Mouse (Mus musculus) heart, postnatal 0 days (tissue): ENCODE results near the gene Ccnd3. TPM values are rescaled to one million over a fixed set of nuclear protein-coding genes. Genes with fewer than 3 reads are reported as not detected.

Experiments
- ATAC-seq: fragments of 200-750 bp; cut with Nextera tagmentation; 2 replicates; pipeline ENCODE4 v1.8.0; 2017; ENCODE audit warnings: low read depth, moderate number of reproducible peaks, moderate library complexity; ENCODE audit not compliant: insufficient read depth
- DNase-seq: peaks from one replicate; pipeline ENCODE4 v3.0.0-alpha.2; 2016; ENCODE audit warnings: low spot score
- H3K27ac ChIP-seq: fragments of 300-500 bp; sonication (generic); 2 replicates; pipeline ENCODE4 v1.5.1; 2014; ENCODE audit warnings: low read depth, mild to moderate bottlenecking
- H3K27me3 ChIP-seq: fragments of 300-500 bp; sonication (generic); 2 replicates; pipeline ENCODE4 v1.6.1; 2014; ENCODE audit warnings: low read length, mixed read lengths; ENCODE audit not compliant: control insufficient read depth, insufficient read depth
- H3K36me3 ChIP-seq: fragments of 300-500 bp; sonication (generic); replicated peaks from 2 replicates; pipeline ENCODE4 v1.6.1; 2014; ENCODE audit warnings: low read length, mixed read lengths; ENCODE audit not compliant: control insufficient read depth, insufficient read depth
- H3K4me1 ChIP-seq: fragments of 300-500 bp; sonication (generic); 2 replicates; pipeline ENCODE4 v1.6.1; 2014; ENCODE audit warnings: antibody characterized with exemption; ENCODE audit not compliant: control insufficient read depth, insufficient read depth
- H3K4me2 ChIP-seq: fragments of 300-500 bp; sonication (generic); 2 replicates; pipeline ENCODE4 v1.6.1; 2014; ENCODE audit warnings: low read depth, mild to moderate bottlenecking, low read length, moderate library complexity
- H3K4me3 ChIP-seq: fragments of 300-500 bp; sonication (generic); 2 replicates; pipeline ENCODE4 v1.5.1; 2014; ENCODE audit warnings: low read depth, low read length
- H3K9ac ChIP-seq: fragments of 300-500 bp; sonication (generic); replicated peaks from 2 replicates; pipeline ENCODE4 v1.6.1; 2014; ENCODE audit warnings: low read depth, low read length, mixed read lengths
- H3K9me3 ChIP-seq: fragments of 300-500 bp; sonication (generic); replicated peaks from 2 replicates; pipeline ENCODE4 v1.6.1; 2016; ENCODE audit warnings: low read length; ENCODE audit not compliant: control insufficient read depth
- CTCF ChIP-seq: IDR thresholded peaks from 2 replicates; pipeline ENCODE4 v1.5.1; 2016; ENCODE audit warnings: antibody characterized with exemption, control low read depth, low read depth
- EP300 ChIP-seq: IDR thresholded peaks from 2 replicates; pipeline ENCODE4 v1.6.1; 2016; ENCODE audit warnings: antibody characterized with exemption, low read depth
- WGBS: fragments of 180-500 bp; shearing (Covaris S2); extraction: QIAGEN DNeasy Blood & Tissue Kit; methylation state at CpG from one replicate; pipeline ENCODE4 v1.1.7; 2014; 5-methylcytosine and 5-hydroxymethylcytosine counted together
- polyA plus RNA-seq: library from polyadenylated mRNA; unstranded; fragments of >200 nt; fragmentation: Nextera tagmentation; extraction: Ambion mirVana; gene quantifications from 2 replicates; pipeline ENCODE4 v1.2.1, GENCODE M21; 2015
- total RNA-seq: library from RNA; depleted of rRNA; stranded (reverse); fragments of >200 nt; gene quantifications from 2 replicates; pipeline ENCODE4 v1.2.3, GENCODE M21; 2014; ENCODE audit warnings: low replicate concordance

The Ccnd3 gene
- total and polyA plus RNA-seq, 2 experiments from 2014 or later: 180 to 231 TPM

DNA sequence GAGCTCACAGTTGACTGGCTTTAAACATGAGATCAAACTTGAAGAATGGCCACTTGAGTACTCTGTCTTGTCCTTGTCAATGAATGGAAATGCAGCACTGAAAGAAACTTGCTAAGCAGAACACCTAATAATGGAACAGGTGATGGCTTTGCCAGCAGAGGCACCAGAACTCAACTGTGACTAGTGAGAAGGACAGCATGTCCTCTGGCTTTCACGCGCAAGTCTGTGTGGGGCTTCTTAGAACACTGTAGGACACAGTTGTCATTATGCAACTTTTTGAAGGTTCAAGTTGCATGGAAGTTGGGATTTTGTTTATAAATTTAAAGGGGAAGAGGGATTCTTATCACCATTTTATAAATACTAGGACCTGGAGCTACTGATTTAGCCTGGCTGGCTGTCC is 120.2 kb downstream of the Ccnd3 start:
- no peak for TF ChIP-seq EP300
- no peak for TF ChIP-seq CTCF
- ATAC-seq: no peak
- Histone ChIP-seq H3K4me1 (peaks cover 3% of the 10 kb centered on the region; the same call in 1 of the 2 replicates), H3K36me3 (peaks cover 46% of the 10 kb centered on the region), H3K4me3 (no peak overlapping the region), H3K9me3 (no peaks in the 10 kb centered on the region), H3K4me2 (no peak overlapping the region), H3K27me3 (no peaks in the 10 kb centered on the region), H3K9ac (no peak overlapping the region), H3K27ac (no peak overlapping the region)
- 86% methylated on average over 2 of the region's 2 CpGs for WGBS
- DNase-seq: no peak

DNA sequence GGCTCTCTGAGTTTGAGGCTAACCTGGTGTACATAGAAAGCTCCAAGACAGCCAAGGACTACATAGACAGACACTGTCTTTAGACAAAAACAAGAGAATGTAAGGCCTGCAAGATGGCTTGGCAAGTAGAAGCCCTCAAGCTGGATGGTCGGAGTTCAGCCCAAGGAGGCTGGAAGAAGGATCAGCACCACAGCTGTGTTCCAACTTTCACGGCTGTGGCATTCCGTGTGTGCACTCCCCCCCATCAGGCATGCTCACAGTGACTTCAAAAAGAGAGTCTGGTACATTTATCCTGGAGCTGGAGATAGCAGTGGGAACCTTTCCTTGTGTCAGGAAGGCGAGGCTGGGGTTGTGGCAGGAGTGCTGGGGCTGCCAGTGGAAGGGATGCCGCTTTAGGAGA is 121.2 kb downstream of the Ccnd3 start:
- WGBS: 80% methylated on average over 5 of the region's 5 CpGs
- ATAC-seq: no peak
- no peak overlapping the region for H3K27ac ChIP-seq
- peaks cover 3% of the 10 kb centered on the region; the same call in 1 of the 2 replicates for H3K4me1 ChIP-seq
- no peaks in the 10 kb centered on the region for H3K27me3 ChIP-seq
- no peaks in the 10 kb centered on the region for H3K9me3 ChIP-seq
- H3K4me3 ChIP-seq: no peak overlapping the region
- peaks cover 43% of the 10 kb centered on the region for H3K36me3 ChIP-seq
- no peak overlapping the region for H3K9ac ChIP-seq
- H3K4me2 ChIP-seq: no peak overlapping the region
- no peak for TF ChIP-seq EP300
- TF ChIP-seq CTCF: no peak
- DNase-seq: no peak

DNA sequence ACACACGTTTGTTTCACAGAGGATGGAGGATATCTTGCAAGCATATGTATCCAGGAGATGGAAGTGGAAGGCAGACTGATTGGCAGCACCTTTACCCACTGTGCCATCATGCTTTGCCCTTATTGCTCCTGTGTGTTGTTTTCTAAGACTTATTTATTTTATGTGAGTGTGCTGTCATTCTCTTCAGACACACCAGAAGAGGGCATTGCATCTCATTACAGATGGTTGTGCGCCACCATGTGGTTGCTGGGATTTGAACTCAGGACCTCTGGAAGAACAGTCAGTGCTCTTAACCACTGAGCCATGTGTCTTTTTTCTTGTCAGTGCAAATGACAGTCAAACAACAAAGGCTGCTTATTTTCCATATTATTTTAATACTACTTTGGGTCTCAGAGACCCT is 122.9 kb downstream of the Ccnd3 start:
- H3K4me3 ChIP-seq: no peak overlapping the region
- TF ChIP-seq EP300 (no peak), CTCF (peak; percentile 3; the same call in 1 of the 2 replicates)
- H3K4me2 ChIP-seq: no peak overlapping the region
- WGBS: 83% methylated on average over 2 of the region's 2 CpGs
- H3K27ac ChIP-seq: no peak overlapping the region
- no peaks in the 10 kb centered on the region for H3K27me3 ChIP-seq
- DNase-seq: no peak
- H3K9me3 ChIP-seq: no peaks in the 10 kb centered on the region
- H3K36me3 ChIP-seq: peaks cover 31% of the 10 kb centered on the region
- ATAC-seq: no peak
- H3K4me1 ChIP-seq: peaks cover 3% of the 10 kb centered on the region; the same call in 1 of the 2 replicates
- no peak overlapping the region for H3K9ac ChIP-seq

DNA sequence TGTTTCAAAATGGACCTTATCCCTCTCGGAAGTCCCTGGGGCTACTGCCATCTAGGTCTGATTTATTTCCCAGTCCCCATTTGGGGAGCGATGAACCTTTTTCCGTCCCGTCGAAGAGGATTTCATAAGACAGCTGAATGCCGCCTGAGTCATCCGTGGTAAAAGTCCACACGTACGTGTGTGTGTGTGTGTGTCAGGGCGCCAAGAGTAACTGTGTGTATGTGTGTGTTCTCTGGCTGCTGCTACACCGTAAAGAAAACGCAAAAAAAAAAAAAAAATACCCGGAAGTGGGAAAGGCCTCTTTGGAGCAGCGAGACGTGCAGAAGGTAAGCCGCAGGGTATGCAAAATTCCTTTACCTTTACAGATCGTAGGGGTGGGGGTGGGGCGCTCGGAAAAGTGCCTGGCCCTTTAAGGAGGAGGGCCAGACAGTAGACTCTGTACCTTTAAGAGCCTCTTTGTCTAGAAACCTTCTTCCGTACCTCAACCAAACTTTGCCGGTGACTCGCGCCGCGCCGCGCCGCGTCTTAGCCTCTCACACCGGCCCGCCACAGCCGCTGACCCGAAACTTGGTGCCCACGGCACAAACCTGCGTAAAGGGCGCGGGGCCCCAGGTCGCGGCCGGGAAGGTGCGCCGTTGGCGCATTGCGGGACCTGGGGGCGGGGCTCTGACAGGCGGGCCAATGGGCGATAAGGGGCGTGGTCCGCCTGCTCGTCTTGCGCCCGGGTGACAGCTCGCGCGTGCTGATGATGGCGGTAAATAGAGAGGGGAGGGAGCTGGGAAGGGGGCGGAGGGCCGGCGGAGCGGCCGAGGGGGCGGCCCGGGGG is 124.2 kb downstream of the Ccnd3 start:
- no peaks in the 10 kb centered on the region for H3K27me3 ChIP-seq
- TF ChIP-seq CTCF (no peak), EP300 (no peak)
- peaks cover 18% of the 10 kb centered on the region for H3K36me3 ChIP-seq
- DNase-seq: peak; percentile 95
- peaks cover 3% of the 10 kb centered on the region; the same call in 1 of the 2 replicates for H3K4me1 ChIP-seq
- peak; percentile 95 for ATAC-seq
- no peaks in the 10 kb centered on the region for H3K9me3 ChIP-seq
- WGBS: under 1% methylated on average over 62 of the region's 63 CpGs
- H3K9ac ChIP-seq: peak overlapping the region; percentile 59
- peak overlapping the region; percentile 88 for H3K27ac ChIP-seq
- H3K4me3 ChIP-seq: peak overlapping the region; percentile 90
- H3K4me2 ChIP-seq: peak overlapping the region; percentile 98

DNA sequence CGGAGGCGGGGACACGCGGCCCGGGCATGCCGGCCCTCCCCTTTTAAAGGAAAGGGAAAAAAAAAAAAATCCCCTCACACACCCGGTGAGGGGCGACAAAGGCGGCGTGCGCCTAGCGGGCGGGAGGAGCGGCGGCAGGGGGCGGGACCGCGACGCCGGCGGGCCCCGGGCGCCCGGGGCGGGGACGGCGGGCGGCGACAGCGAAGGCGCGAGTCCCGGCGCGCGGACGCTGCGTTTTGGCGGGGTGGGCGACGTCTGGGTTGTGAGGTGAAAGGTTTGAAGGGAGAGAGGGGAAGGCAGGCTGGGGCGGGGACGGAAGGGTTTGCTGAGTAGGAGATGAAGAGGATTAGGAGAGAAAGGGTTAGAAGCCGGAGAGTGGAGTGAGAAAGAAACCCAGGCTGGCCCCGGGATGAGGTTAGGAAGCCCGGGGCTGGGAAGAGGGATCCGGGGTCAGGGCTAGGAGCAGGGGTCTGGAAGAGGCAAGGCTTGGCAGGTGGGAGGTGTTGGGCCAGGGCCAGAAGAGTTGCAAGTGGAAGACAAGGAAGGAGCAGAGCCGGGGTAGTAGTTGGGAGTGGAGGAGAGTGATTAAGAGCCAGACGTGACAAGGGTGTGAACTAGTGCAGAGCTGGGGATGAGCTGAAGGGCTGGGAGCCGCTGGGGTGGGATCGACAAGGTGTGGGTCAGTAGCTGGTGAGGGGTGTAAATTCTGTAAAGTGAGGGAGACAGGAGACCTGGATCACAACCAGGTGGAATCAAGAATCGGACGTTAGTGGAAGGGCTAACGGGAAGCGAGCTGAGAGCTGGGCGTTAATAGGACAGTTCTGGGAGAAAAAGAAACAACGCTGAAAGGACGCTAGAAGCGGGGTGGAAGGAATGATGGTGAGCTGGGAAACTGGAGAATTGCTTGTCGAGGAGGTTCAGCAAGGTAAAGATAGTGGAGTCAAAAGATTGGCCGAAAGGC is 125.1 kb downstream of the Ccnd3 start:
- Histone ChIP-seq H3K9me3 (no peaks in the 10 kb centered on the region), H3K9ac (peak overlapping the region; percentile 59), H3K27me3 (no peaks in the 10 kb centered on the region), H3K4me1 (peaks cover 3% of the 10 kb centered on the region; the same call in 1 of the 2 replicates), H3K36me3 (peaks cover 14% of the 10 kb centered on the region; the same call in 1 of the 2 replicates), H3K4me3 (peak overlapping the region; percentile 90), H3K27ac (peak overlapping the region; percentile 88), H3K4me2 (peak overlapping the region; percentile 98)
- DNase-seq (peak; percentile 22), ATAC-seq (peak; percentile 60)
- TF ChIP-seq EP300 (no peak), CTCF (no peak)
- WGBS: under 1% methylated on average over 30 of the region's 61 CpGs
